Mouse (Mus musculus) left cerebral cortex, postnatal 14 days (tissue): Measurements from ENCODE around the gene Magi1. TPM values are rescaled to one million over a fixed set of nuclear protein-coding genes. Genes with fewer than 3 reads are reported as not detected.

Experiments used
- DNase-seq, 2 experiments: peaks; one replicate each; pipeline ENCODE4 v3.0.0; 2021 to 2022; ENCODE audit warnings: low spot score in 2 of 2, mixed read lengths in 1 of 2
- intact Hi-C: fragments of 180-260 bp; cut with DNase I; formaldehyde crosslinking; loops from one replicate; pipeline ENCODE4 v1.15.1; 2025
- total RNA-seq, 2 experiments: library from RNA; stranded (reverse); gene quantifications; 2 replicates each; pipeline ENCODE4 v1.2.3; 2021

The Magi1 gene
- total RNA-seq, 2 experiments from 2014 or later, result 80.0 to 80.2 TPM

GRCm38 (mm10) chr6:94264183-94264941, 19.4 kb downstream of the Magi1 start:
- intact Hi-C loops, result no loop called here
- no peak for DNase-seq

- intact Hi-C loops, result no loop called here
- DNase-seq, result no peak
Observed at GRCm38 (mm10) chr6:94260831-94261230, 22.9 kb downstream of the Magi1 start.

GRCm38 (mm10) chr6:94259981-94260380, 23.7 kb downstream of the Magi1 start:
- DNase-seq, result no peak

GRCm38 (mm10) chr6:94257831-94258173, 25.9 kb downstream of the Magi1 start:
- no peak for DNase-seq
- intact Hi-C loops, result no loop called here

More at GRCm38 (mm10) chr6:94259981-94260380, 23.7 kb downstream of the Magi1 start:
- intact Hi-C loops, result no loop called here

- intact Hi-C loops, result no loop called here
- DNase-seq, result no peak
Observed at GRCm38 (mm10) chr6:94256982-94257830, 26.5 kb downstream of the Magi1 start.

- intact Hi-C loops, result no loop called here
Observed at GRCm38 (mm10) chr6:94253943-94254342, 29.8 kb downstream of the Magi1 start.

GRCm38 (mm10) chr6:94251358-94251945, 32.3 kb downstream of the Magi1 start:
- intact Hi-C loops, result no loop called here
- DNase-seq, result no peak

More at GRCm38 (mm10) chr6:94253943-94254342, 29.8 kb downstream of the Magi1 start:
- no peak for DNase-seq

- no peak for DNase-seq
- intact Hi-C loops, result no loop called here
Observed at GRCm38 (mm10) chr6:94249286-94249790, 34.4 kb downstream of the Magi1 start.

- DNase-seq, result peak in 1 of 2 experiments; percentile 28
- intact Hi-C loops, result no loop called here
Observed at GRCm38 (mm10) chr6:94241251-94241650, 42.5 kb downstream of the Magi1 start.

- intact Hi-C loops, result no loop called here
- no peak for DNase-seq
Observed at GRCm38 (mm10) chr6:94238643-94239042, 45.1 kb downstream of the Magi1 start.

- intact Hi-C loops, result no loop called here
- DNase-seq, result no peak
Observed at GRCm38 (mm10) chr6:94236899-94237298, 46.8 kb downstream of the Magi1 start.

- intact Hi-C loops, result loop anchor here (5.0 kb wide), 1 partner anchor 35 kb away; no protein-coding TSS in a partner anchor
Observed at GRCm38 (mm10) chr6:94232243-94232785, 51.4 kb downstream of the Magi1 start.

GRCm38 (mm10) chr6:94231831-94232230, 51.9 kb downstream of the Magi1 start:
- intact Hi-C loops, result loop anchor here (5.0 kb wide), 1 partner anchor 35 kb away; no protein-coding TSS in a partner anchor

More at GRCm38 (mm10) chr6:94232243-94232785, 51.4 kb downstream of the Magi1 start:
- no peak for DNase-seq

GRCm38 (mm10) chr6:94231367-94231766, 52.4 kb downstream of the Magi1 start:
- no peak for DNase-seq
- intact Hi-C loops, result loop anchor here (5.0 kb wide), 1 partner anchor 36 kb away; no protein-coding TSS in a partner anchor

More at GRCm38 (mm10) chr6:94231831-94232230, 51.9 kb downstream of the Magi1 start:
- no peak for DNase-seq

GRCm38 (mm10) chr6:94230918-94231317, 52.8 kb downstream of the Magi1 start:
- intact Hi-C loops, result loop anchor here (5.0 kb wide), 1 partner anchor 36 kb away; no protein-coding TSS in a partner anchor
- DNase-seq, result no peak

- intact Hi-C loops, result loop anchor here (5.0 kb wide), 1 partner anchor 37 kb away; no protein-coding TSS in a partner anchor
- DNase-seq, result no peak
Observed at GRCm38 (mm10) chr6:94230129-94230528, 53.6 kb downstream of the Magi1 start.

- peak; percentile 39 to 78 for DNase-seq
- intact Hi-C loops, result no loop called here
Observed at GRCm38 (mm10) chr6:94226262-94226661, 57.5 kb downstream of the Magi1 start.

- intact Hi-C loops, result no loop called here
Observed at GRCm38 (mm10) chr6:94225832-94226231, 57.9 kb downstream of the Magi1 start.

GRCm38 (mm10) chr6:94225091-94225490, 58.6 kb downstream of the Magi1 start:
- intact Hi-C loops, result no loop called here
- no peak for DNase-seq

More at GRCm38 (mm10) chr6:94225832-94226231, 57.9 kb downstream of the Magi1 start:
- DNase-seq, result peak; percentile 62 to 80
